Mouse (Mus musculus) urinary bladder, postnatal 14 days (tissue): ENCODE results near the gene Cfap74.
"Not testable (repeated sequence)": the region's sequence is repeated elsewhere in the genome, so short reads cannot be mapped to it uniquely, and the experiment has no call there.

Experiments used
- DNase-seq: peaks from one replicate; pipeline ENCODE4 v3.0.0; 2021; ENCODE audit warnings: low spot score

The Cfap74 gene

DNA sequence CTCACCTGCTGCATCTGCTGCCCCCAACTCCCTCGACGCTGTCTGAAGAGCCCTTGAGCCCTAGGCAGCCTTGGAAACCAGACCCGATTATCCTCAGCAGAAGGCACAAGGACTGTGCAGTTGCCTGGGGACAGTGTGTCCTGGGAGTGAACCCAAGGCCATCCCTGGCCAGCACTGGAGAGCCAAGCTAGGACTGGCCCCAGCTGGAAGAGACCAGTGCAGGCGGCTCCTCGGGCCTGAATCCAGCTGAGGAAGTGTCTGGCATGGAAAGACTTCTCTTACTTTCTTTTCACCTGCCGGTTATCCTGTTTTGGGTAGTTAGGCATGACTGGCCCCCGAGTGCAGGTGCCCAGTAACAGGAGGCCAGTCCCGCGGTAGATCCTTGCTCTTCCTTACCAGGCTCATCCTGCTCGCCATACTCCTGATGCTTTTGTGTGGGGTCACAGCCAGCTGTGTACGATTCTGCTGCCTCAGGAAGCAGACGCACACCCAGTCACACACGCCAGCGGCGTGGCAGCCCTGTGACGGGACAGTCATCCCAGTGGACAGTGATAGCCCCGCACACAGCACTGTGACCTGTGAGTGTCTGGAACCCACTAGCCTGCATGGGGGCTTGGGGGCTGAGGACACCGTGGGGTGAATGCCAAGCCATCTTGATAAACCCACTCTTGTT, 60.7 kb downstream of the Cfap74 start:
- DNase-seq, result no peak

DNA sequence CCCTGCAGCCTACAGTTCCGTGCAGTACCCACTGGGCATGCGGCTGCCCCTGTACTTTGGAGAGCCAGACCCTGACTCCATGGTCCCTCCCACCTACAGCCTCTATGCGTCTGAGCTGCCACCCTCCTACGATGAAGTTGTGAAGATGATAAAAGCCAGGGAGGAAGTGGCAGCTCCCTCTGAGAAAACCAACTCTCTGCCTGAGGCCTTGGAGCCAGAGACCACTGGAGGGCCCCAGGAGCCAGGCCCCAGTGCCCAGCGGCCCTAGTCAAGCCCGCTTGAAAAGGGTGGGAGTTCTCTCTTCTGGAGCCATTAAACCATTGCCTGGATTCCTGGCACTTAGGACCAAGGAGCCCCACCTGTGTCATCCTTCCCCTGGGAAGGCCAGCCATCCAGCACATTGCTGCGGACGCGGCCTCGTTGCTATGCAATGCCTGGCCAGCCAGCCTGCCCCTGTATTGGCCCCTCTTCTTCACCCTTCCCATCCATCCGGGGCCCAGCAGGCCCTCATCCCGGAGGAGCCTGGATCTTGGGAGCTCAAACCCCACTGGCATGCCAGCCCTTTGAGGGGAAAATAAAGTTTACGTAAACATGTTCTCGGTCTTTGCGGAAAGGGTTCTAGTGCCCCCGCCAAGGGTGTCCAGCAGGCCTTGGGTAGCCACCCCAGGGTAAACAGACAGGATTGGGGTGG, 61.4 kb downstream of the Cfap74 start:
- DNase-seq, result no peak

DNA sequence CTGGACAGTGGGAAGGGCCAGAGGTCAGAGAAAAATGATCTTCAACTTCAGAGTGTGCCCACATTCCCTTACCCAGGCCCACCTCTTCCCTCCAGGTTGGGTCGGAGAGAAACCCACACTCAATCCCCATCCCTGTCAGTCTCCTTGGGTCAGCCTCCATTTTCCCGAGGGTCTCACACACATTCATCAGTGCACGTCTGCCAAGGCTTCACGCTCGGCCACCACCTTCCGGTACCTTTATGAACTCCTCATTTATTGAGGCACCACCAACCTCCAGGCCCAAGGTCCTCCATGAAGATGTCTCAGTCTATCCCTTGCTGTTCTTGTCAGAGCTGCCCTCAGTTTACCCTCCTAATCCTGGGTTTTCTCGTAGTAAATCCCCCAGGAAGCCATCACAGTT, 62.0 kb downstream of the Cfap74 start:
- no peak for DNase-seq

DNA sequence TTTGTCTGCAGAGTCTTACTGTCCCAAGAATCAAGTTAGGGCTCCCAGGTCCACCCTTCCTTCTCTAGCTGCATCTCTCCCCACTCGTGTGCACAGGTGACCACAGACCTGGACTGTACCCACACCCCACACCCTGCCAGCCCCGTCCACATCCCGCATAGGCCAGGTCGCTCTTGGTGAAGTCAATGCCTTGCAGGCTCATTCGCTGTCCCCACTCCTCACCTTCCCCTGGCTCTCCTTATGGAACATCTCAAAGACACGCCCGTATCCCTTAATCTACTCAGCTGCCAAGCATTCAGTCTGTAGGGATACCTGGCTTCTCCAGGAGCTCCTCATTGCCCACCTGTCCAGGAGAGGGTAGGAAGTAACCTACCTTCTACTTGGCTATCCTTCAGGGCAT, 62.4 kb downstream of the Cfap74 start:
- DNase-seq, result no peak

DNA sequence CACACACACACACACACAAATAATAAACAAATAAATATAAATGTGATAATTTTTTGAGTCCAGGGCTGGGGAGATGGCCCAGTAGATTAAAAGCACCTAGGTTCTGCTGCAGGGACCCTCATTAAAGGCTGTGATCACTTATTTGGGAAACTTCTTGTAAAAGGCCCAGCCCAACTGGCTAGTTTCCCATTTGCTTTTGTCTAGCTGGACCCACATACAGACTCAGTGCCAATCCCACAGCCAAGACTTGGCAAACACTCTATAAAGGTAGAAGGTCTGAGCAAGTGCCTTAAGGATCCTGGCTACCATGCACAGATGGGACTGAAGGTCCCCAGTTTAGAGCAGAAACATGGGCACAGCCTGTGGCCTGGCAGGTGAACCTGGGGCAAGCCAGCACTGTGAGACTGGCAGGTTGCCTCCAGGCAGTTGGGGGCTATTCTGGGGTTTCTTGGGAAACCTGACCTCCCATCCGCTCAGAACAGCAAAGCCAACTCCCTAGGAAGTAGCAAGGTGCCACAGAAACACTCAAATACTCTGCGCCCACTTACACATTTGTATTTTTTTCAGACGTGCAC, 63.8 kb downstream of the Cfap74 start:
- no peak for DNase-seq

DNA sequence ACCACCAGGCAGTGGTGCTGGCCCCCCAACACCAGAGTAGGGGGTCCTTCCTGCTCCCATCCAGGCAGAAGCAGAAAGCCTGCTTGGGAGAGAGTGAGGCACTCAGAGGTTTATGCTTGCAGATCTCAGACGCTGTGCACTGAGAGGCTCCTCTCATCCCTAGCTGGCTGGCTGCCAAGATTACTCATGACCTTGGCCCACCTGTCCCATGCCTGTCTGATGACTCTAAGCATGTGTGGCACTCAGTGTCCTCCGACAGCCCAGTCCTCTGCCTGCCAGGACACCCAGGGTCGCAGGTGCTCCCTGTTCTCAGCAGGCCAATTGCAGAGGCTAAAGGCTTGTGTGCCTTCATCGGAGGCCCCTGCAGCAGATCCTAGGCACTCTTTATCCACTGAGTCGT, 64.3 kb downstream of the Cfap74 start:
- peak; percentile 52 for DNase-seq

DNA sequence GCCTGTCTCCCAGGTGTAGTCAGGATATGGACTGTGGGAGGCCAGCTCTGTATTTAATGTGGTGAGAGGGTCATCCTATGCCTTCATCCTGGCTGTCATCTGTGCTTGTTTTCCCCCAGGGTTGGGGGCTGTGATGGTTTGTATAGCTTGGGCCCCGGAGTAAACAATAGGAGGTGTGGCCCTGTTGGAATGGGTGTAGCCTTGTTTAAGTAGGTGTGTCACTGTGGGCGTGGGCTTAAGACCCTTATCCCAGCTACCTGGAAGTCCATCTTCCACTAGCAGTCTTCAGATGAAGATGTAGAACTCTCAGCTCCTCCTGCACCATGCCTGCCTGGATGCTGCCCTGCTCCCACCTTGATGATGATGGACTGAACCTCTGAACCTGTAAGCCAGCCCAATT, 64.8 kb downstream of the Cfap74 start:
- DNase-seq, result not testable (repeated sequence)

DNA sequence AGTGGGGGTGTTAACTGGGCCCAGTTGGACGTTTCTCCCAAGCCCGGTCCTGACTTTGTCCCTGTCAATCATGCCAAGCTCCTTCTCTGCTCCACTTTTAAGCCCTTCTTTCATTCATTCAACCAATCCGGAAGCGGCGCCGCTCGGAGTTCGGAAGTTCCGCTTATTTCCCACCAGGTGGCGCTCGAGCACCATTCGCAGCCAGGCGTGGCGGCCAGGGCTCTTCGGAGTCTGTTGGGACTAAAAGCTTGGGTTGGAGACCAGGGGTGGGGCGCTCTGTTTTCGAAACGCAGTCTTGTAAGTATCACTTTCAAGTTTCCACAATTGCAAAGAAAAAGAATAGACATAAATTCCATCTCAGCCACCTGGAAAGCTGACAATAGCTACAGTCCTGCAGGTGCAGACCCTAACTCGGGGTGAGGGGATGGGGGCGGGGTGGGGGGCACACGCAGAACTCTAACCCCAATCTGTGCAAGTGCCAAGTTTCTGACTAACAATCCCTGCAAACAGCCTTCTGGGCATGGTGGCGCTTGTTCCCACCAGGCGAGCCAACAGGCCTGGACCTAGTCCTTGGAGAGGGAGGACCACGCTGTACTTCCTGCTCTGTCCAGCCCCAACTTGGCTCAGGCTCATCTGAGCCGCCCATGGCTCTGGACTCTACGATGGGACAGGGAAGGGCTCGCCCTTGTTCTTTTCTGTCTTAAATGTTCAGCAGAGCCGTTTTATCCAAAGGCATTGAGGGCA, 72.6 kb downstream of the Cfap74 start:
- peak; percentile 82 for DNase-seq

DNA sequence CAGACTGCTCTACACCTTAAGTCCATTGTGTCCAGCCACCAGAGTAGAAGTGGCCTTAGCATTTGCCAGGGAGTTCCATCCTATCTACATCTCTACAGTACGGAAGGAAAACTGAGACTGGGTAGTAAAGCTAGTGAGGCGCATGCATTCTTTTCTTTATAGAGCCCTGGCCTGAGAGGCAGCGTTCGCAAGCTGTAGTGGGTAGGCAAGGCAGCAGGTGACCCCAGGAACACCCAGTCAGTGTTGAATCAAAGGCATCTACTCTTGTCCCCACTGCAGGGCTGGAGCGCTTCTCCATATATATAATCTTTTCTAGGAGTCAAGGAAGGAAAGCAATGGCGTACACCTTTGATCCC, 73.1 kb downstream of the Cfap74 start:
- no peak for DNase-seq

DNA sequence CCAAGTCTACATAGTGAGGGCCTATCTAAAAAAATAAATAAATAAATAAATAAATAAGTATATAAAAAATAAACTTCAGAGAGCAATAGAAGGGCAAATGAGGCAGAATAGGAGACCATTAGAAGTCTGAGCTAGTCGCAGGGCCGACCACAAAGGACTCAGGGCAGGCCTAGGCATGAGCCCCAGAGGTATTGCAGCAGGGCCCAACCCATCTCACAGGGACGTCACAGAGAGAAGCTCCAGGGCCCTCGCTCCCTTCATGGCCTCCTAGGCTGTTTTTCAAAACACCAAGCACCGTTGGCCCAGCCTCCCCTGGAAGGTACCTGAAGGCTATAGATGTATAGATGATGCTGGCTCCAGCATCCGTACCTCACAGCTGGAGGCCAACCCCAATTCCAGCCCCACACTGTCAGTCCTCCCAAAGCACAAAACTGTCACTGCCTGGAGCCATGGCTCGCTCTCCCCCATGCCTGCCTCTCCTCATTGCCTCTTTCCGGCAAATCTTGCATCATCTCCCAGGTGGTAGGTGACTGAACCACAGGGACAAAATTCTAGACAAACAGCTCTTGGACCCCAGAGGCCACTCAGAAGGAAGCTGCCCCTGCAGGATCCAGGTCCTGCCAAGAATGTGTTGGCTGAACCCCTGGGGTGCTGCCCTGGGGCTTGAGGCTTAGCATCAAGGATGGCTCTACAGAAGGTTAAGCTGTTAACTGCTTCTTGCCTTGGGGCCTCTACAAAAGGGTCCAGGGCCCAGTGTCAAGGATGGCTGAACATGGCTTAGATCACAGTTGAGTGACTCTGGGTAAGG, 73.9 kb downstream of the Cfap74 start:
- DNase-seq, result peak; percentile 57

DNA sequence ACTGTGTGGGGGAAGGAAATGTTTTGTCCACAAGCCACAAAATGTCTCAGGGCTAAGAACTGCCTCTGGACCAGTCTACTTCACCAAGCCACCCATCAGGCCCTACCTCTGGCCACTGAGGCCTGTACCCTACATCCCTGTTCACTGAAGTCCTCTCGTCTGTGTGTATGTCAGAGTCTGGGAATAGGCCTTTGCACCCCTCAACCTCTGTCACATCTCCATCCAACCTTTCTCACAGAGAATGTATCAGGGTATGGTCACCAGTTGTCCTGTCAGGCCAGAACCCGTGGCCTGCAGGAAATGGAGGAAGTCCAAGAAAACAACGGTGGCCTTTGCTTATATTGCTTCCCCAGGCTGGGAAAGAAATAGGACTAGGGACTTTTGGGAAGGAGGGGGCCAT, 76.5 kb downstream of the Cfap74 start:
- DNase-seq, result no peak

DNA sequence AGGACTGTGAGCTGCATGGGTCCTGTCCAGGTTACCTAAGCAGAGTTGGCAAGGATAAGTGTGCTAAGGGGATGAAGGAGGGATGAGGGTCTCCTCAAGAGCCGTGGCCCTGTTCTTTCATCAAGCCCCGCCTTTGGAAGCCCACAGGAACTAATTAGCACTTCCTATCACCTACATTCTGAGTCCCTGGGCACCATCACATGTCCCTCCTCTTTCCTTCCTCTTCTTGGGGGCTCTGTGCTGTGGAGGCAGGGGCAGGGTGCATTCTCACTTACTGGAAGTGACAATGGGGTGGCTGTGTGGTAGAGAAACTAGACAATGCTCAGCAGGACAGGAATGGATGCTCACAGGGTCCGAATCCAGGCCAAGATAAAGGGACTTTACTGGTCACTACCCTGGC, 78.8 kb downstream of the Cfap74 start:
- no peak for DNase-seq

DNA sequence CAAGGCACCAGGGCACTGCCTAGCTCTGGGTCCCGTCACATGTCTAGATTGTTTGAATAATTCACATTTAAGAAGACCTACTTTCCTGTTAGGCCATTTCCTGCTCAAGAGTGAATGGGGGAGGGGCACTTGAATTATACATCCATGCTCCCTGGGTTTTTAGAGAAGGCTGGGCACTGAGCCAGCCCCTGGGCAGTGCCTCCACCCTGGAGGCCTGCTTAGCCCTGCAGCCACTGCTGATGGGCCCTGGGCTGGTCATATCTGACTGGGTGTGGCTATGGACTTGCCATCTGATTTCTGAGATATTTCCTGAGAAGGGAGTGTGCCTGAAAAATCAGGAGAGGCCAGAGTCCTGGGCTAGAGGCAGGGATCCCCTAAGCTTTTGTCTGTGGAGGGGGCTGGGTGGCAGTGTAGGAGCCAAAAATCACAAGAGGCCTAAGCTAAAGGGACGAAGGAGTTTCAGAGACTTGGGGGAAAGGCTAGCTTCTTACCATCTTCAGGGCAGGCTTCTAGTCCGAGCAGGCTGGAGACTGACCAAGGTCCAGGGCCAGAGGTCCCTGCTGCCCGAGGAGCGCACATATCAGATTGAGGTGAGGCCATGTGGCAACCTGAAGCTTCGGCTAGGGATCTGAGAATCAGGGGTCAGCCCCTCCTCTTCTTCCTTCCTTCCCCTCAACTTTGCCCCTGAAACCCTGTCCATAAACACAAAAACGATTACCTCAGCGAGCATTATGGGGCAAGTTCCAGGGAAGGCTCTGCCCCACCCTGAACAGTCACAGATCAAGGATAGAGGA, 79.4 kb downstream of the Cfap74 start:
- peak; percentile 88 for DNase-seq

DNA sequence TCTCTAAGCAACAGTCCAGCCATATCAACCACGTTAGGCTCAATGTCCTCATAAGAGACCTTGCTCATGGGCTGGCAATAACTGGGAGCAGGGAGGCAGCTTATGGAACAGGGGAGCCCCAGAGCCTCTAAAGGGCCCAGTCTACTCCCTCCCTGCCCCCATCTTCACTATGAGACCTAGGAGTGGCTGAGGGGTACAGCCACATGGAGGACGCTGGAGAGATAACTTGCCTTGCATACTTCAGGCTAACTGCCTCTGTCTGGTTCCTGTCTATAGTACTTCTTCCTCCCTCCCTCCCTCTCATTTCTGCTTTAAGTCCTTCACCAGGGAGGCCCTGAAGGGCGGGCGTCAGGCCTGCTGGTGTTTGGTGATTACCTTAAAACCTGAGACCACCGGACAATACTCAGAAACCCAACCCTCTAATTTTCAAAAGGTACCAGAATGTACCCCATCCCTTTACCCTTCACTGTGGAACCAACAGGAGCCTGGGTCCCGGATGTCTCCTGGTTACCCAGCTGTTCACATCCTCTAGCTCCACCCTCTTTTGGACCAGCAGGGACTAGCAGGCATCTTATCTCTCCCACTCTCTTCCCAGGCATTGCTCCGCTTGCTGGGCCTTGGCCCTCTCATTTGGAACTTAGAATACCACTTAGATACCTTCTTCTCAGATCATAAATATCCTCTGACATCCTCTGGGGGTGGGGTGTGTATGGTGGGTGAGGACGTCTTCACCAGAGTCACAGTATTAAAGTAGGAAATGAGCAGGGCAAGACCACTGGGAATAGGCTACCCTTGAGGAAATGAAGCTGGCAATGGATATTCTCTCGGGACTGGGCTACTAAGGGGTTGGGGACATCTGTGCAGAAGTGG, 80.3 kb downstream of the Cfap74 start:
- DNase-seq, result no peak

DNA sequence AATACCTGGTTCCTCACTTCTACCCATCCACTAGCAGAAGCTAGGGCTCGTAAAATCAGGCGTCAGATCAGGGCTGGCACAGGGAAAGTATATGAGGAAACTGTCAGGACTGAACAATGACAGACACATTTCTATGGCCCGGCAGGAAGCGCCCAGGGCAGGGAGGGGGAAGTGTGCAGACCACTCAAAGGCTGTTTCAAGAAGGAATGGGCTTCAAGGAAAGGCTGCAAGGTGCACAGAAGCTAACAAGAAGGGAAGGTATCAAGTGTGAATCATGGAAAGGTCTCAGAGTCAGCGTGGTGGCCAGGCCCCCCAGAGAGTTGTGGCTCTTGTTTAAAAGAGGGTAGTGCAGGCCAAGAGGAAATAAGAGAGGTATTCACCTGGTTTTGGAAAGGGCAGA, 81.5 kb downstream of the Cfap74 start:
- no peak for DNase-seq

DNA sequence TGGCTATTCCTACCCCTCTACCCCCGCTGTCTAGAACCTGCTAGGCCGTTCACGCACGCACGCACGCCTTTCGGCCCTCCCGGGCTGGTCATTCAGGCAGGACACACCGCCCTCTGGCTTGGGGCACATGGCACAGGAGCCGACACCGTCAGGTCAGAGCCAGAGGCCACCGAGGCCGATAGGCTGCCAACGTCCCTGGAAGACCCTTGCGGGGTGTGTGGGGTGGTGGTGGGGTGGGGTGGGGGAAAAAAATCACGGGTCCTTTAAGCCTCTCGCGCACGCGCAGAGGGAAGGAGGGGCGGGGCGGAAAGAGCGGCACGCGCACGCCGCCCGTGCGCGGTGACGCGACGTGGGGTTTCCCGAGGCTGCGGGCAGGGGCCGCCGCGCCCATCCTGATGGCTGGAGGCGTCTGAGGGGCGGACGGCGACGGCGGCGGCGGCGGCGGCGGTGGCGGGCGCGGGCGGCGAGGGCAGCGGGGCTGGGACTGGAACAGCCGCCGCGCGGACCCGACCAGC, 82.1 kb downstream of the Cfap74 start, which contains the start of gene Gnb1:
Gene Gnb1, plus strand, starts transcription at position 372 of the 515 bp plus-strand sequence.
- DNase-seq, result peak; percentile 96

DNA sequence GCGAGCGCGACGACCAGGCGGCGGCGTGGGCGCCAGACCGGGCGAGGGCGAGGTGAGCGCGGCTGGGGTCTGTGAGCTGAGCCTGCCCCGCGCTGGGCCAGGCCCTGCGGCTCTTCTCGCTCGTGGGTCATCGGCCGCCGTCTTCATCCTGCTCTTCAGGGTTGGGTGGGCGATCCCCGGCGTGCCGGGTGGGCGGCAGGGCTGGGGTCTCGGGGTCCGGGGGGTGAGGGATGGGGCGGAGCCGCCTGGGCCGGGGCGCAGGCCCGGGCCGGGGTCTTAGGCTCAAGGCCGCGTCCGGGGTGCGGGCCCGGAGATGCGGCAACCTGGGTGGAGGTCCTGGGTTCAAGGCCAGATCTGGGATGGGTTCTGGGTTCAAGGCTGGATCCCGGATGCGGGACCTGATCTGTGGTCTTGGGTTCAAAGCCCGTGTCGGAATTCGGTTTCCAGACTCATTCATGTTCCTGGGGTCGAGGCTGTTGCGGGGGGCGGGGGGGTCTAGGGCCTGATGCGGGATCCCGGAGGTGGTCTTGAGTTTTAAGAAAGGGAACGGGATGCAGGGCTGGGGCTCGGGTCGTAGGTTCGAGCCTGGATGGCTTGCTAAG, 82.6 kb downstream of the Cfap74 start:
- no peak for DNase-seq

DNA sequence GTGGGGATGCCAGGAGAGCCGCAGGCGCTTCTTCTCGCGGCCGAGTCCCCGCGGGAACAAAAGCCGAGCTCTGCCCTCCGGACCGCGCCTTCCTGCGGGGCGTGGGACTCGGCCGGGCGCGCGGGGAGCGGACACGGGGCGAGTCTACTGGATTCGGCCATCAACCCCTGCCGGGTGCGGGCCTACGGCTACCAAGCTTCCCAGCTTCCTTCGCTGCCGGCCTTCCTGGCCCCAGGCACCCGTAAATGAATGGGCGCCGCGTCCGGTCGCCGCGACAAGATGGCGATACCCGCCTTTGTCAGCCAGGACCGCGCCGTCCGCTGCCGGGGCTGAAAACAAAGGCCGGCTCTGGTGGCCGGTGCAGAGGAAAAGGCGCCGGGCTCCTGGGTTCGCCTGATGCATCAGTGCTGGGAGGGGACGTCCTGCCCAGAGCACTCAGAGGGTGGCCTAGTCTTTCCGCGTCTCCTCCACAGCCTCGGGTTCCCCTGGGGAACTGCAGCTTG, 83.2 kb downstream of the Cfap74 start:
- peak; percentile 59 for DNase-seq

DNA sequence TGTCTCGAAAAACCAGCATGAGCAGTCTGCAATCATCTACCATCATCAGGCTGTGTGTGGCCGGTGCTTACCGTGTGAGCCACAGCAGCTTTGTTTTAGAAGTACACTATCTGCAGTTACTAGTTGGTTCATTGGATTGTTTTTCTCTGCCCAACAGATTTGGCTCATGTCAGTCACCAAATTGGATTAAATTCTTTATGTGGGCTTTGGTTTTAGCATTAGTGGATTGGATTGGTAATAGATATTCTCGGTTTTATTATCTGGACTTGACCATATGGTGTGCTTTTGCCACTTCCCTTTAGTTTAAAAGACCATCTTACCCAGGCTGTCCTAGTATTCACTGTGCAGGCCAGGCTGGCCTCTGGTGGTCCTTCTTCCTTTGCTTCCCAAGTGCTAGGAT, 85.9 kb downstream of the Cfap74 start:
- no peak for DNase-seq
